Mouse (Mus musculus) liver, embryonic 12.5 days (tissue): Measurements from ENCODE around the gene Klhl26. TPM values are rescaled to one million over a fixed set of nuclear protein-coding genes. Genes with fewer than 3 reads are reported as not detected.

ENCODE experiments used
- ATAC-seq: fragments of 200-750 bp; cut with Nextera tagmentation; 2 replicates; pipeline ENCODE4 v1.8.0; 2017; ENCODE audit warnings: moderate number of reproducible peaks, mild to moderate bottlenecking, moderate library complexity
- H3K27ac ChIP-seq: fragments of 300-500 bp; sonication (generic); 2 replicates; pipeline ENCODE4 v1.5.1; 2016; ENCODE audit warnings: mild to moderate bottlenecking
- H3K27me3 ChIP-seq: fragments of 300-500 bp; sonication (generic); replicated peaks from 2 replicates; pipeline ENCODE4 v1.6.1; 2016; ENCODE audit warnings: mild to moderate bottlenecking, moderate library complexity
- H3K36me3 ChIP-seq: fragments of 300-500 bp; sonication (generic); 2 replicates; pipeline ENCODE4 v1.6.1; 2016; ENCODE audit warnings: mild to moderate bottlenecking, moderate library complexity
- H3K4me1 ChIP-seq: fragments of 300-500 bp; sonication (generic); 2 replicates; pipeline ENCODE4 v1.6.1; 2016
- H3K4me2 ChIP-seq: fragments of 300-500 bp; sonication (generic); 2 replicates; pipeline ENCODE4 v1.6.1; 2016; ENCODE audit warnings: mild to moderate bottlenecking, moderate library complexity
- H3K4me3 ChIP-seq: fragments of 300-500 bp; sonication (generic); 2 replicates; pipeline ENCODE4 v1.5.1; 2016; ENCODE audit warnings: mild to moderate bottlenecking, moderate library complexity
- H3K9ac ChIP-seq: fragments of 300-500 bp; sonication (generic); 2 replicates; pipeline ENCODE4 v1.6.1; 2016; ENCODE audit warnings: mild to moderate bottlenecking, moderate library complexity
- H3K9me3 ChIP-seq: fragments of 300-500 bp; sonication (generic); replicated peaks from 2 replicates; pipeline ENCODE4 v1.6.1; 2016; ENCODE audit warnings: mild to moderate bottlenecking, moderate library complexity
- WGBS: fragments of 180-500 bp; shearing (Covaris S2); methylation state at CpG from one replicate; pipeline ENCODE4 v1.1.7; 2016; ENCODE audit not compliant: insufficient replicate concordance; 5-methylcytosine and 5-hydroxymethylcytosine counted together
- polyA plus RNA-seq: library from polyadenylated mRNA; unstranded; fragments of >200 nt; fragmentation: Nextera tagmentation; extraction: Ambion mirVana; gene quantifications from 2 replicates; pipeline ENCODE4 v1.2.1, GENCODE M21; 2016

Gene Klhl26
- polyA plus RNA-seq, 1 experiment from 2014 or later: 9.5 TPM

DNA sequence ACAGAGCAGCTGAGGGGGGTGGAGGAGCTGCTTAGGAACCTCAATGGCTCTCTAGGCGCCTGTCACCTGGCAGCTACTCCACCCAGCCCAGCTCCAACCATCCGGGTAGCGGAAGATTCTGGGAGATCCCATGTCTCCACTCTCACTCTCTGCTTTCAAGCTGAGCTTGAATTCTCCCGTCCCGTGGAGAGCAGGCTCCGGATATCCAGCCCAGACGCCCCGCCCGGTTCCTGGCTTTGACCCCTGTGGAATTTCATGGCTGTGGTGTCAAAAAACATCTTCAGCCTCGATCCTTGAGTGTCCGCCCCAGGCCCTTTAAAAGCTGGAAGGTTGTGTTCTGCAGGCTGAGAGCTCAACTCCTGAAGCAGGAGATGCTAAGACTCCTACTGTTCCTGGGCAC is 10.0 kb downstream of the Klhl26 start:
- ATAC-seq: no peak
- Histone ChIP-seq H3K4me3 (no peak overlapping the region), H3K9ac (no peak overlapping the region), H3K27me3 (no peaks in the 10 kb centered on the region; the same call in 1 of the 2 replicates), H3K9me3 (no peaks in the 10 kb centered on the region), H3K4me2 (no peak overlapping the region), H3K4me1 (peaks cover 48% of the 10 kb centered on the region), H3K36me3 (peaks cover 17% of the 10 kb centered on the region), H3K27ac (no peak overlapping the region)
- 77% methylated on average over 11 of the region's 11 CpGs for WGBS

DNA sequence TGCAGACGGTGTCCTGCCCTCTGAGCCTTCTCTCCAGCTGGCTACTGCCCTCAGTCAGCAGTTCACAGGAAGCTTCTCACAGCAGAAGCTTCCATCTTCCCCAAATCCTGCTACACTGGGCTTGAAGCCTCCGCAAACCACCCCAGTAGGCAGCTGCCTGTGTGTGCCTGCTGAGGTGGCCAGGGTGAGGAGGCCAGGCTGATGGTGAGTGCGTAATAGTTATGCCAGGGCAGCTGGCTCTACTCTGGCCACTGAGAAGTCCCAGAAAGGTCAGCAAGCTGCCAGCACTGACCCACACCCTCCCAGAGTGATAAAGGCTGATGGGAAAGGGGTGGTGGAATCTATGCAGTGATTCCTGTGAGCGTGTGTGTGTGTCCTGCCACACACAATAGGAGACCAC is 10.5 kb downstream of the Klhl26 start:
- Histone ChIP-seq H3K4me1 (peaks cover 50% of the 10 kb centered on the region), H3K4me2 (no peak overlapping the region), H3K4me3 (no peak overlapping the region), H3K27me3 (no peaks in the 10 kb centered on the region; the same call in 1 of the 2 replicates), H3K36me3 (peaks cover 17% of the 10 kb centered on the region), H3K9me3 (no peaks in the 10 kb centered on the region), H3K9ac (no peak overlapping the region), H3K27ac (no peak overlapping the region)
- 76% methylated on average over 4 of the region's 4 CpGs for WGBS
- no peak for ATAC-seq

DNA sequence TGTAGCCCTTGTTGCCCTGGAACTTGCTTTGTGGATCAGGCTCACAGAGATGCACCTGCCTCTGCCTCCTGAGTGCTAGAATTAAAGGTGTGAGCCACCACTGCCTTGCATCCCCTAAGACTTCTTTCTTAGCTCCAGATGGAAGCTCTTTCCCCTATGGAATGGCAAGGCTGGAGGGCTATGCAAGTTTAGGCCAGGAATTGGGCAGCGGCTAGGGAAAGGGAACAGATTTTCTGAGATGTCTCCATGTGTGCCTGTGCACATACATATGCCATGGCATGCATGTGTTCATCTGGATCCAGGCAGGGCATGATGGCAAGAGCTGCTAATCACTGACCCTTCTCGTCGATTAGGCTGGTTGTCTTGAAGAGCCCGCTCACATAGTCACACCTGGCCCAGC is 11.1 kb downstream of the Klhl26 start:
- H3K4me3 ChIP-seq: no peak overlapping the region
- H3K27me3 ChIP-seq: no peaks in the 10 kb centered on the region; the same call in 1 of the 2 replicates
- no peak overlapping the region for H3K4me2 ChIP-seq
- H3K9me3 ChIP-seq: no peaks in the 10 kb centered on the region
- H3K36me3 ChIP-seq: peaks cover 17% of the 10 kb centered on the region
- H3K9ac ChIP-seq: no peak overlapping the region
- WGBS: 90% methylated on average over 4 of the region's 4 CpGs
- H3K27ac ChIP-seq: no peak overlapping the region
- H3K4me1 ChIP-seq: peaks cover 50% of the 10 kb centered on the region
- ATAC-seq: no peak

DNA sequence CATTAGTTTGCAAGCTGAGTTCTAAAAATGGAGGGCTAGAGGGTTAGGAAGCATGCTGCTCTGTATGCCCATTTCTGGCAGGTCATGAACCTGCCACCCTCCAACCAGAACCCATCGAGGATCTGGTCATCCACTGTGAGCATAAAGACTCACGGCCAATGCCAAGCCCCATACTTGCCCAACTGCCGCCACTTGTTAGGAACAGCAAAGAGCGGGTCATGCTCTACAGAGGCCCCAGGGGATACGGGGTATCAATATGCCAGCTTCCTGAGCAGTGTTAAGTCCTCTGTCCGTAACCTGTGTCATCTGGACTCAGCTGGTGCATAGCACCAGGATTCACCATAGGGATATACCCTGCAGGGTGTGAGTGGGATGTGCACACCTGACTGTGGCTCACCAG is 12.6 kb downstream of the Klhl26 start:
- no peaks in the 10 kb centered on the region for H3K9me3 ChIP-seq
- no peak for ATAC-seq
- WGBS: 80% methylated on average over 6 of the region's 6 CpGs
- no peak overlapping the region for H3K27ac ChIP-seq
- H3K4me2 ChIP-seq: no peak overlapping the region
- H3K36me3 ChIP-seq: peaks cover 25% of the 10 kb centered on the region
- H3K4me1 ChIP-seq: peaks cover 37% of the 10 kb centered on the region
- no peak overlapping the region for H3K9ac ChIP-seq
- no peaks in the 10 kb centered on the region; the same call in 1 of the 2 replicates for H3K27me3 ChIP-seq
- H3K4me3 ChIP-seq: no peak overlapping the region

DNA sequence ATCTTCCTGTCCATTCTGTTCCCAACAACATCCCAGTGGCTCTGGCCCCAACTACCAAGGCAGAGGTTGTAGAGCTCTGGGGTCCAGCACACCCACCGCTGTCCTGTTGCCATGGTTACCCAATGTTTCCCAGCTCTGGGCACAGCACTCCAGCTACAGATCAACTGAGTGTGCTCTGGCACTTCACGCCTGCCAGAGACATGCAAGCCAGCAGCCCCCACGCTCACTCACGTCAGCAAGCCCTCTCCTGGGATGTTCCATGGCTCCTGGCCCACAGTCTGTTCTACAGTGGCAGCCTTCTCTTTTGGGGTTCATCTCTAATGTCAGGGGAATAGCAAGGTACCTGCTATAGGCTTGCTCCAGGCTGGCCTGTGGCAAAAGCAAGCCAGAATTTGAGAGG is 13.5 kb downstream of the Klhl26 start:
- no peak overlapping the region for H3K4me3 ChIP-seq
- H3K9me3 ChIP-seq: no peaks in the 10 kb centered on the region
- WGBS: 89% methylated on average over 4 of the region's 4 CpGs
- ATAC-seq: no peak
- no peak overlapping the region for H3K9ac ChIP-seq
- H3K36me3 ChIP-seq: peaks cover 25% of the 10 kb centered on the region
- H3K4me2 ChIP-seq: no peak overlapping the region
- H3K4me1 ChIP-seq: peaks cover 29% of the 10 kb centered on the region
- H3K27ac ChIP-seq: no peak overlapping the region
- no peaks in the 10 kb centered on the region; the same call in 1 of the 2 replicates for H3K27me3 ChIP-seq

DNA sequence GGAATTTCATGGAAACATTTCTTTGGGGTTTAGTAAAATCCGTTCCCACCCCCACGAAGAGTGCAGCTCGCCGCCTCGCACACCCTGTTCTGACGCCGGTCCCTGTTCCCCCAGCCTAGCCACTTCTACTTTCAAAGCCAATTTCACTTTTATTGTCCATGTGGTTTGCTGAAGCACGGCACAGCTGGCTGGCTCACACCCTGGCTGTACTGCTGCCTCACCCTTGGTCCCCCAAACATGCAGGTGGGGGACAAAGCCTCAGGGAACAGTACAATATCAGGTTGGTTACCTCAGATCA is 14.3 kb downstream of the Klhl26 start:
- Histone ChIP-seq H3K27ac (no peak overlapping the region), H3K4me3 (no peak overlapping the region), H3K36me3 (peaks cover 25% of the 10 kb centered on the region), H3K9ac (no peak overlapping the region), H3K9me3 (no peaks in the 10 kb centered on the region), H3K27me3 (no peaks in the 10 kb centered on the region; the same call in 1 of the 2 replicates), H3K4me2 (no peak overlapping the region), H3K4me1 (peaks cover 27% of the 10 kb centered on the region)
- 86% methylated on average over 8 of the region's 8 CpGs for WGBS
- no peak for ATAC-seq

DNA sequence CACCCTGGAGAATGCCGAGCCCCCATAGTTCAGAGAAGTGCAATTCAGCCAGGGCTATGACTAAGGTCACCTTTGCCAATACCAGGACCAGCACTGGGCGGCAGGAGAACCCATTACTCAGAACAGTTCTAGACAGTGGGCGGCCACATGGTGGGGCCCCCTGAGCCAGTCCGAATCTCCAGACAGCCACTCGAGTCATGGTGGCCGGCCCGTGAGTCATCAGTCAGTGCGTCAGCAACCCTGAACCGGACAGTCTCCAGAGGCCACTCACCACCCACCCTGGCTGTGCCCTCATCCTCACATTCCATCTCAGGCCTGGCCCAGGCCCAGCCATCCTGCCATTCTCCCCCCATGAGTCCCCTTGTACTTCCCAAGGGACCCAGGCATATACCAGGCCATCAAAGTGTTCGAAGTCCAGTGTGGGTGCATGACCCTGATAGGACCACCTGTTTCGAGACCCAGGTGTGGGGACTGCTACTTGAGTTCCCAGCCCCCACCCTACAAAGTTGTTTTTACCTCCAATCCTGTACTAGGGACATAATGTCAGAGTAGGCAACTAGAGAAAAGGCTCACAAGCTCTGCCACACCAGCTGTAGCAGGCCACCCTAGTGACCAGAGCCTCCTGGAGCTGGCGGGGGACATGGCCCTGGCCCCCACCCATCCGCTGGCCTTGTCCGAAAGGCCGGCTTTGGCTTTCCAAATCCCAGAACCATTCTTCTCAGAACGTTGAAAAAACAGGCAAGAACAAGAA is 14.8 kb downstream of the Klhl26 start:
- peak; percentile 31; the same call in 1 of the 2 replicates for ATAC-seq
- Histone ChIP-seq H3K27ac (no peak overlapping the region), H3K27me3 (no peaks in the 10 kb centered on the region; the same call in 1 of the 2 replicates), H3K36me3 (peaks cover 25% of the 10 kb centered on the region), H3K9me3 (no peaks in the 10 kb centered on the region), H3K4me2 (no peak overlapping the region), H3K4me1 (peaks cover 27% of the 10 kb centered on the region), H3K4me3 (no peak overlapping the region), H3K9ac (no peak overlapping the region)
- 81% methylated on average over 16 of the region's 16 CpGs for WGBS

DNA sequence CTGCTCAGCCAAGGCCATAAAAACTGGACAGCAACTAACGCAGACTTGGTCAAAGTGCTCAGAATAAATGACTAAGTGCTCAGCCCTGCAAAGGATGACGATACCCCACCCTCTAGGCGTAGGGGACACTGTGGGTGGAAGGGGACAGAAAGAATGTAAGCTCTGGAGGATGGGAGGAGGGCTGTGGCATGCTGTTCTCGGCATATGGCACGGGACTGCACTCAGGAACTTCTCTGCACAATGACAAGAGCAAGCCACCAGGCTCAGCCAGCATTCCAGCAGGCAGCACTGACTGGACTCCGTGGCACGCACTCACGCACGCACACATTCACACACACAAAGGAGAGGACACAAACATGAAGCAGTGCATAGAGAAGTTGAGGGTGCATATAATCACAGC is 16.2 kb downstream of the Klhl26 start:
- ATAC-seq: no peak
- Histone ChIP-seq H3K27me3 (no peaks in the 10 kb centered on the region), H3K9ac (no peak overlapping the region), H3K4me2 (no peak overlapping the region), H3K27ac (no peak overlapping the region), H3K9me3 (no peaks in the 10 kb centered on the region), H3K4me3 (no peak overlapping the region), H3K36me3 (peaks cover 13% of the 10 kb centered on the region), H3K4me1 (peaks cover 21% of the 10 kb centered on the region)
- 85% methylated on average over 9 of the region's 9 CpGs for WGBS

DNA sequence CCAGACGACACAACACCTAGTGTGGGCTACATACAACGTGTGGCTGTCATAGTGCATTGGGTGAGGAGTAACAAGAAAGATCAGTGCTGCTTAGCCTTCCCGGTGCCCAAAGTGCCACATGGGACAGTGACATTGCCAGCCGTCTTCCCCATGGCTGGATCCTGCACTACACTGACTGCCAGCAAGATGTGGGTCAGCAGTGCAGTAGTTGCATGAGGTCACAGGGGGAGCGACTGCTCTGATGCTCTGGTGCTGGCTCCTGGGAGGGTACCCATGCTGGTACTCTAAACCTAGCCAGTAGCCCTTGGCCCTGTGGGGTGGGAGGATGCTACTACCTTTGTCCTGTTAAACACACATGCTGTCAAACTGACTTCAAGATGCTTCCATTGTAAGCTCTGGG is 16.6 kb downstream of the Klhl26 start:
- Histone ChIP-seq H3K4me3 (no peak overlapping the region), H3K27ac (no peak overlapping the region), H3K36me3 (peaks cover 13% of the 10 kb centered on the region), H3K4me1 (peaks cover 21% of the 10 kb centered on the region), H3K9ac (no peak overlapping the region), H3K4me2 (no peak overlapping the region), H3K27me3 (no peaks in the 10 kb centered on the region), H3K9me3 (no peaks in the 10 kb centered on the region)
- 75% methylated on average over 5 of the region's 5 CpGs for WGBS
- no peak for ATAC-seq

DNA sequence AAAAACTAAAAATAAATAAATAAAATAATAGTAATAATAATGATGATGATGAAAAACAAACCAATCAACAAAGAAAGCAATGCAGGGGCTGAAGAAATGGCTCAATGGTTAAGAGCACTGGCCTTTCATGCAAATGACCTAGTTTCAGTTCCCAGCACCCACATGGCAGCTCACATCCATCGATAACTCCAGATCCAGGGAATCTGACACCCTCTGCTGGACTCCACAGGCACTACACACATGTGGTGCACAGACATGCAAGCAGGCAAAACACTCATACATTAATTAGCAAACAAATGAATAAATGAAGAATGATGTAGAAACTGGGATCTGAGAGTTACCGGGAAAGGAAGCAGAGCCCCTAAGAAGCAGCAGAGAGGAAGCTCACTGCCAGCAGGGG is 17.1 kb downstream of the Klhl26 start:
- no peak overlapping the region for H3K4me3 ChIP-seq
- H3K4me1 ChIP-seq: peaks cover 21% of the 10 kb centered on the region
- no peak for ATAC-seq
- no peak overlapping the region for H3K27ac ChIP-seq
- H3K36me3 ChIP-seq: peaks cover 13% of the 10 kb centered on the region
- 95% methylated on average over 2 of the region's 2 CpGs for WGBS
- no peaks in the 10 kb centered on the region for H3K9me3 ChIP-seq
- no peaks in the 10 kb centered on the region; the same call in 1 of the 2 replicates for H3K27me3 ChIP-seq
- H3K4me2 ChIP-seq: no peak overlapping the region
- no peak overlapping the region for H3K9ac ChIP-seq

DNA sequence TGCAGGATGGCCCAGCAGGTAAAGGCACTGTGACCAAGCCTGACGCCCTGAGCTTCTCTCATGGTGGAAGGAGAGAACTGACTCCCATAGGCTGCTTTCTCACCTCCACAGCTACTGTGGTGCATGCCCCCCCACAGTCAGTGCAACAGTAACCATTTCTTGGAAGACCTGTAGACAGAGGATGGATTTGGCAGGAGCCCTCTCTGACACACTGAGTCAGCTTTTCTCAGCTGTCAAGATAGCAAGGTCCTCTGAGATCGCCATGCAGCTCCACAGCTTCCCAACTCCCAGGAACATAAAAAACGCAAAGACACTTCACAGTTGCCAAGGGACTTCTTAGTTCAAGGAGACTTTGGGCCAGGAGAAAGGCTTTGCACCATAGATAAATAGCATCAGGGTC is 18.3 kb downstream of the Klhl26 start:
- Histone ChIP-seq H3K36me3 (peaks cover 8% of the 10 kb centered on the region), H3K27ac (no peak overlapping the region), H3K9ac (no peak overlapping the region), H3K9me3 (no peaks in the 10 kb centered on the region), H3K4me2 (no peak overlapping the region), H3K27me3 (peaks cover 6% of the 10 kb centered on the region), H3K4me3 (no peak overlapping the region), H3K4me1 (peaks cover 21% of the 10 kb centered on the region)
- no peak for ATAC-seq
- WGBS: 56% methylated on average over 3 of the region's 3 CpGs

DNA sequence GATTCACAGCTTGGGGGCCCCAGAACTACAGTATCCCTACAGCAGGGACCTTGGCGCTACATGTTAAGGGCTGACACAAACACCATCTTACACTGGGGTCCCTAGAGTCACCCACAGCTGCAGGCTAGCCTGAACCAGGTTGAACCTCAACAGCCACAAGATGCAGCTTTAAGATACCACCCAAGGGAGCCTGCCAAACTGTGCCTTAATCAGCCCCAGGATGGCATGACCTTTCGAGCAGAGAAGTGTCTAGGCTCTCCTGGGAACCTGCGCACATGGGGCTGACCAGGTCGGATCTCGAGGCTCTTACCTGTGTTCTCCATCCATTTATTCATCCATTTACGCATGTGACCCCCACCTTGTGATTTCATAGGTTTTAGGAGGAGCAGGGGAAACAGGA is 18.9 kb downstream of the Klhl26 start:
- 71% methylated on average over 6 of the region's 6 CpGs for WGBS
- Histone ChIP-seq H3K4me2 (no peak overlapping the region), H3K27me3 (peaks cover 12% of the 10 kb centered on the region)

DNA sequence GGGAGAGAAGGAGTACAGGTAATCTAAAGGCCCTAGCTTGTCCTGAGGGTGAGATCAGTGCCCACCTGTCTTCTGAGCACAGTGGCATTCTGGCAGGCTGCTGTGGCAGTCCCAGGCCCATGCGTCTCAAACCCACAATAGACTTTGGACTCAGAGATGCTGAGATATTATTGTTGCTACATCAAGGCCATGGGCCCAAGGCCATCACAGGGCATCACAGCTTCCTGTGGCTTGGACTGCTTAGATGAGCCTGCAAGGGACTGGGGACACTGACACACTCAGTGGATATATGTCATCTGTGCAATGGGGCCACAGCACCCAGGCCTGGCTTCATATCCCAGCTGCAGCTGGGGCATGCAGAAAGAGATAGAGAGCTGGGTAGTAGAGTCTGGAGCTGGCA is 19.8 kb downstream of the Klhl26 start:
- H3K9me3 ChIP-seq: no peaks in the 10 kb centered on the region
- peaks cover 21% of the 10 kb centered on the region for H3K27me3 ChIP-seq
- no peak overlapping the region for H3K4me2 ChIP-seq
- ATAC-seq: no peak
- no peak overlapping the region for H3K4me3 ChIP-seq
- peaks cover 29% of the 10 kb centered on the region for H3K4me1 ChIP-seq
- no peak overlapping the region for H3K9ac ChIP-seq
- 93% methylated on average over 1 of the region's 1 CpGs for WGBS
- no peak overlapping the region for H3K27ac ChIP-seq
- H3K36me3 ChIP-seq: peaks cover 14% of the 10 kb centered on the region

More for the DNA sequence above, 18.9 kb downstream of the Klhl26 start:
- Histone ChIP-seq H3K4me1 (peaks cover 21% of the 10 kb centered on the region), H3K9me3 (no peaks in the 10 kb centered on the region), H3K4me3 (no peak overlapping the region), H3K27ac (no peak overlapping the region), H3K36me3 (peaks cover 8% of the 10 kb centered on the region), H3K9ac (no peak overlapping the region)
- no peak for ATAC-seq
